Comparison of ENCODE assay signal across 16 mouse cellular contexts in genomic region chr2:157821259-157821658, GRCm38 (mm10).
DNase-seq lines count a peak whose midpoint lies in the region; ATAC-seq and TF ChIP-seq lines count a peak whose summit lies in the region.
"Had no signal": no experiment of that assay in that cellular context is flagged by ENCODE, and none has a peak within 500 bp of the region (broad histone marks: within the 10 kb centered on the region; RNA-seq: fewer than 3 reads in every experiment).

No protein-coding gene starts in this region.

- no peaks in the 10 kb centered on the region for H3K9me3 ChIP-seq in embryonic facial prominence, embryonic 12.5 days
- no peaks in the 10 kb centered on the region for H3K9me3 ChIP-seq in embryonic facial prominence, embryonic 10.5 days
- no peaks in the 10 kb centered on the region for H3K9me3 ChIP-seq in midbrain, embryonic 11.5 days (ENCODE audit: control insufficient read depth, low read length)
- H3K9me3 ChIP-seq in midbrain, embryonic 10.5 days (replicated peaks) = no peaks in the 10 kb centered on the region
- H3K9me3 ChIP-seq in hindbrain, postnatal 0 days (ENCODE audit: low read length) = no peaks in the 10 kb centered on the region
- no peaks in the 10 kb centered on the region for H3K9me3 ChIP-seq in neural tube, embryonic 15.5 days (replicated peaks)

- no peaks in the 10 kb centered on the region for H3K27me3 ChIP-seq in embryonic facial prominence, embryonic 12.5 days
- no peaks in the 10 kb centered on the region for H3K27me3 ChIP-seq in embryonic facial prominence, embryonic 10.5 days (replicated peaks; ENCODE audit: low read depth, poor library complexity, severe bottlenecking)
- H3K27me3 ChIP-seq in midbrain, embryonic 11.5 days (ENCODE audit: control insufficient read depth, insufficient read depth, low read length) = no peaks in the 10 kb centered on the region
- H3K27me3 ChIP-seq in midbrain, embryonic 10.5 days (ENCODE audit: low read depth, poor library complexity, severe bottlenecking) = no peaks in the 10 kb centered on the region
- H3K27me3 ChIP-seq in hindbrain, postnatal 0 days (ENCODE audit: insufficient read depth, low read length) = no peaks in the 10 kb centered on the region
- no peaks in the 10 kb centered on the region for H3K27me3 ChIP-seq in neural tube, embryonic 15.5 days (replicated peaks)

- no peak overlapping the region for H3K4me3 ChIP-seq in embryonic facial prominence, embryonic 12.5 days
- H3K4me3 ChIP-seq in embryonic facial prominence, embryonic 10.5 days = no peak overlapping the region
- no peak overlapping the region for H3K4me3 ChIP-seq in midbrain, embryonic 11.5 days (ENCODE audit: low read depth, low read length)
- H3K4me3 ChIP-seq in midbrain, embryonic 10.5 days = no peak overlapping the region
- no peak overlapping the region for H3K4me3 ChIP-seq in hindbrain, postnatal 0 days (ENCODE audit: low read length)
- H3K4me3 ChIP-seq in neural tube, embryonic 15.5 days (replicated peaks) = no peak overlapping the region
- H3K4me3 ChIP-seq: myocyte had no signal

- H3K4me2 ChIP-seq in embryonic facial prominence, embryonic 12.5 days (replicated peaks) = no peak overlapping the region
- no peak overlapping the region for H3K4me2 ChIP-seq in midbrain, embryonic 11.5 days
- H3K4me2 ChIP-seq in hindbrain, postnatal 0 days (ENCODE audit: low read depth, low read length) = no peak overlapping the region
- H3K4me2 ChIP-seq in neural tube, embryonic 15.5 days = no peak overlapping the region
- H3K4me2 ChIP-seq: liver, embryonic 11.5 days; lung, embryonic 14.5 days had no signal

- no peak for ATAC-seq in embryonic facial prominence, embryonic 12.5 days (ENCODE audit: insufficient number of reproducible peaks, insufficient read depth, low FRiP score, low TSS enrichment)
- ATAC-seq in midbrain, embryonic 11.5 days (ENCODE audit: low FRiP score) = 0 out of 2 replicates have a peak, but pooled peaks have one; percentile 19
- ATAC-seq in hindbrain, postnatal 0 days = no peak
- ATAC-seq in neural tube, embryonic 15.5 days (ENCODE audit: low FRiP score) = no peak
- ATAC-seq: activated CD4-positive, CD25-positive, alpha-beta regulatory T cell, adult 4 months; intestine, embryonic 16.5 days had no signal

- H3K27ac ChIP-seq in embryonic facial prominence, embryonic 12.5 days = peak overlapping the region; percentile 31; the same call in 1 of the 2 replicates
- no peak overlapping the region for H3K27ac ChIP-seq in embryonic facial prominence, embryonic 10.5 days (replicated peaks)
- H3K27ac ChIP-seq in midbrain, embryonic 11.5 days (ENCODE audit: low read depth, low read length) = no peak overlapping the region
- H3K27ac ChIP-seq in midbrain, embryonic 10.5 days (replicated peaks) = no peak overlapping the region
- no peak overlapping the region for H3K27ac ChIP-seq in hindbrain, postnatal 0 days
- H3K27ac ChIP-seq in neural tube, embryonic 15.5 days (replicated peaks) = peak overlapping the region; percentile 46
- H3K27ac ChIP-seq: kidney, postnatal 0 days had no signal

- H3K4me1 ChIP-seq in embryonic facial prominence, embryonic 12.5 days = no peaks in the 10 kb centered on the region
- H3K4me1 ChIP-seq in embryonic facial prominence, embryonic 10.5 days = peaks cover 3% of the 10 kb centered on the region; the same call in 1 of the 2 replicates
- no peaks in the 10 kb centered on the region; the same call in 1 of the 2 replicates for H3K4me1 ChIP-seq in midbrain, embryonic 11.5 days (ENCODE audit: control insufficient read depth, insufficient read depth, low read length)
- H3K4me1 ChIP-seq in midbrain, embryonic 10.5 days = peaks cover 21% of the 10 kb centered on the region; the same call in 1 of the 2 replicates
- H3K4me1 ChIP-seq in hindbrain, postnatal 0 days (ENCODE audit: insufficient read depth, low read length) = no peaks in the 10 kb centered on the region
- H3K4me1 ChIP-seq in neural tube, embryonic 15.5 days = peaks cover 28% of the 10 kb centered on the region

- DNase-seq in embryonic facial prominence, embryonic 10.5 days (ENCODE audit: low spot score) = no peak
- no peak for DNase-seq in midbrain, embryonic 11.5 days (ENCODE audit: low spot score, missing footprints)
- no peak for DNase-seq in midbrain, embryonic 10.5 days (ENCODE audit: low spot score)
- DNase-seq in hindbrain, postnatal 0 days (ENCODE audit: low spot score) = peak; percentile 36
- no peak for DNase-seq in kidney, adult 11 months
- no peak for DNase-seq in cerebellum, adult 11-12 months
- DNase-seq: adrenal gland, postnatal 36 days; heart, postnatal 14 days; lung, embryonic 14.5 days had no signal

- no peak for TF ChIP-seq CTCF in hindbrain, postnatal 0 days (IDR thresholded peaks at IDR 0.05; ENCODE audit: low read depth)

- H3K9ac ChIP-seq in embryonic facial prominence, embryonic 12.5 days = no peak overlapping the region
- no peak overlapping the region for H3K9ac ChIP-seq in midbrain, embryonic 11.5 days (ENCODE audit: low read length)
- H3K9ac ChIP-seq in hindbrain, postnatal 0 days (replicated peaks; ENCODE audit: low read length) = no peak overlapping the region
- H3K9ac ChIP-seq in neural tube, embryonic 15.5 days (replicated peaks) = no peak overlapping the region
- H3K9ac ChIP-seq: lung, embryonic 14.5 days had no signal

- 62% methylated on average over 4 of the region's 4 CpGs for WGBS in embryonic facial prominence, embryonic 12.5 days
- 84% methylated on average over 4 of the region's 4 CpGs for WGBS in embryonic facial prominence, embryonic 10.5 days
- WGBS in midbrain, embryonic 11.5 days = 67% methylated on average over 4 of the region's 4 CpGs
- WGBS in midbrain, embryonic 10.5 days = 76% methylated on average over 4 of the region's 4 CpGs
- 40% methylated on average over 4 of the region's 4 CpGs for WGBS in hindbrain, postnatal 0 days
- 24% methylated on average over 4 of the region's 4 CpGs for WGBS in neural tube, embryonic 15.5 days

- 0 out of 2 replicates have a peak, but pooled peaks cover 2% of the 10 kb centered on the region for H3K36me3 ChIP-seq in embryonic facial prominence, embryonic 12.5 days
- H3K36me3 ChIP-seq in embryonic facial prominence, embryonic 10.5 days (replicated peaks) = peaks cover 55% of the 10 kb centered on the region
- H3K36me3 ChIP-seq in midbrain, embryonic 11.5 days (ENCODE audit: control insufficient read depth, insufficient read depth, low read length) = no peaks in the 10 kb centered on the region
- H3K36me3 ChIP-seq in midbrain, embryonic 10.5 days = peaks cover 51% of the 10 kb centered on the region
- H3K36me3 ChIP-seq in hindbrain, postnatal 0 days (ENCODE audit: insufficient read depth, low read length) = no peaks in the 10 kb centered on the region
- H3K36me3 ChIP-seq in neural tube, embryonic 15.5 days = no peaks in the 10 kb centered on the region

Comparison
In these comparisons a context has a peak if more than half of its experiments do, and no peak if none do; other contexts are left out.
1. H3K27ac ChIP-seq: peak in embryonic facial prominence, embryonic 12.5 days (single experiment) and neural tube, embryonic 15.5 days (single experiment); none in embryonic facial prominence, embryonic 10.5 days (single experiment), midbrain, embryonic 11.5 days (single experiment), midbrain, embryonic 10.5 days (single experiment) and hindbrain, postnatal 0 days (single experiment).